Mouse (Mus musculus): ENCODE data around the gene Tulp2. TPM values are rescaled to one million over a fixed set of nuclear protein-coding genes. Genes with fewer than 3 reads are reported as not detected.

Tulp2 gene
- polyA plus RNA-seq, 1 experiment from 2014 or later = 0.15 TPM

Small RNA genes within 50 kb of the gene (microRNA-seq; reads per million reads assigned to microRNA genes)
- gene Gm22133 = 0.76 reads per million

Other genes starting within 250 kb of the Tulp2 start
- 0.81 and 0.97 TPM in 2 replicates for gene Cd37, start 242.8 kb upstream of the Tulp2 start, polyA plus RNA-seq (2014; fragmentation: Nextera tagmentation; extraction: Ambion mirVana)
- not detected in 2 replicates for gene Slc6a16, start 240.8 kb upstream of the Tulp2 start, polyA plus RNA-seq (2014; fragmentation: Nextera tagmentation; extraction: Ambion mirVana)
- gene Slc6a21, start 204.4 kb upstream of the Tulp2 start, polyA plus RNA-seq (2014; fragmentation: Nextera tagmentation; extraction: Ambion mirVana) = not detected in 2 replicates
- gene Trpm4, start 148.1 kb upstream of the Tulp2 start, polyA plus RNA-seq (2014; fragmentation: Nextera tagmentation; extraction: Ambion mirVana) = 4.4 and 6.1 TPM in 2 replicates
- gene Hrc, start 146.6 kb upstream of the Tulp2 start, polyA plus RNA-seq (2014; fragmentation: Nextera tagmentation; extraction: Ambion mirVana) = 0.11 and 0.19 TPM in 2 replicates
- gene Ppfia3, start 114.9 kb upstream of the Tulp2 start, polyA plus RNA-seq (2014; fragmentation: Nextera tagmentation; extraction: Ambion mirVana) = 7.7 and 8.1 TPM in 2 replicates
- 0.75 and 1.2 TPM in 2 replicates for gene Lin7b, start 111.3 kb upstream of the Tulp2 start, polyA plus RNA-seq (2014; fragmentation: Nextera tagmentation; extraction: Ambion mirVana)
- gene Snrnp70, start 86.1 kb upstream of the Tulp2 start, polyA plus RNA-seq (2014; fragmentation: Nextera tagmentation; extraction: Ambion mirVana) = 62.0 and 70.9 TPM in 2 replicates
- not detected in 2 replicates for gene Kcna7, start 76.2 kb upstream of the Tulp2 start, polyA plus RNA-seq (2014; fragmentation: Nextera tagmentation; extraction: Ambion mirVana)
- gene Ntf5, start 68.2 kb upstream of the Tulp2 start, polyA plus RNA-seq (2014; fragmentation: Nextera tagmentation; extraction: Ambion mirVana) = 0.23 and 0.44 TPM in 2 replicates
- not detected in 2 replicates for gene Lhb, start 61.1 kb upstream of the Tulp2 start, polyA plus RNA-seq (2014; fragmentation: Nextera tagmentation; extraction: Ambion mirVana)
- 26.5 and 26.8 TPM in 2 replicates for gene Gys1, start 47.0 kb upstream of the Tulp2 start, polyA plus RNA-seq (2014; fragmentation: Nextera tagmentation; extraction: Ambion mirVana)
- gene Ruvbl2, start 43.8 kb upstream of the Tulp2 start, polyA plus RNA-seq (2014; fragmentation: Nextera tagmentation; extraction: Ambion mirVana) = 168 and 171 TPM in 2 replicates
- 5,242 and 5,528 TPM in 2 replicates for gene Ftl1, start 22.0 kb upstream of the Tulp2 start, polyA plus RNA-seq (2014; fragmentation: Nextera tagmentation; extraction: Ambion mirVana)
- gene Bax, start 15.0 kb upstream of the Tulp2 start, polyA plus RNA-seq (2014; fragmentation: Nextera tagmentation; extraction: Ambion mirVana) = 169 and 201 TPM in 2 replicates
- not detected in 2 replicates for gene Gm45808, start 4.9 kb downstream of the Tulp2 start, polyA plus RNA-seq (2014; fragmentation: Nextera tagmentation; extraction: Ambion mirVana)
- gene Dhdh, start 6.9 kb downstream of the Tulp2 start, polyA plus RNA-seq (2014; fragmentation: Nextera tagmentation; extraction: Ambion mirVana) = 3.2 and 3.9 TPM in 2 replicates
- gene Nucb1, start 28.5 kb downstream of the Tulp2 start, polyA plus RNA-seq (2014; fragmentation: Nextera tagmentation; extraction: Ambion mirVana) = 83.7 and 84.8 TPM in 2 replicates
- gene Ppp1r15a, start 44.4 kb downstream of the Tulp2 start, polyA plus RNA-seq (2014; fragmentation: Nextera tagmentation; extraction: Ambion mirVana) = 16.3 and 17.1 TPM in 2 replicates
- gene Plekha4, start 44.5 kb downstream of the Tulp2 start, polyA plus RNA-seq (2014; fragmentation: Nextera tagmentation; extraction: Ambion mirVana) = 0.08 and 0.26 TPM in 2 replicates
- gene Hsd17b14, start 73.0 kb downstream of the Tulp2 start, polyA plus RNA-seq (2014; fragmentation: Nextera tagmentation; extraction: Ambion mirVana) = 0.10 and 0.12 TPM in 2 replicates
- 22.5 and 24.7 TPM in 2 replicates for gene Bcat2, start 88.3 kb downstream of the Tulp2 start, polyA plus RNA-seq (2014; fragmentation: Nextera tagmentation; extraction: Ambion mirVana)
- not detected in 2 replicates for gene Fgf21, start 133.6 kb downstream of the Tulp2 start, polyA plus RNA-seq (2014; fragmentation: Nextera tagmentation; extraction: Ambion mirVana)
- not detected in 2 replicates for gene Fut1, start 135.4 kb downstream of the Tulp2 start, polyA plus RNA-seq (2014; fragmentation: Nextera tagmentation; extraction: Ambion mirVana)
- 0.10 and 0.29 TPM in 2 replicates for gene Izumo1, start 139.9 kb downstream of the Tulp2 start, polyA plus RNA-seq (2014; fragmentation: Nextera tagmentation; extraction: Ambion mirVana)
- 4.0 and 4.7 TPM in 2 replicates for gene Rasip1, start 145.6 kb downstream of the Tulp2 start, polyA plus RNA-seq (2014; fragmentation: Nextera tagmentation; extraction: Ambion mirVana)
- 1.8 and 2.1 TPM in 2 replicates for gene Mamstr, start 158.1 kb downstream of the Tulp2 start, polyA plus RNA-seq (2014; fragmentation: Nextera tagmentation; extraction: Ambion mirVana)
- not detected in 2 replicates for gene Fut2, start 184.5 kb downstream of the Tulp2 start, polyA plus RNA-seq (2014; fragmentation: Nextera tagmentation; extraction: Ambion mirVana)
- gene Ntn5, start 202.1 kb downstream of the Tulp2 start, polyA plus RNA-seq (2014; fragmentation: Nextera tagmentation; extraction: Ambion mirVana) = 0.21 TPM in 1 of 2 replicates, not detected in the other
- gene Sec1, start 212.5 kb downstream of the Tulp2 start, polyA plus RNA-seq (2014; fragmentation: Nextera tagmentation; extraction: Ambion mirVana) = 0.19 and 0.36 TPM in 2 replicates
- gene Car11, start 218.0 kb downstream of the Tulp2 start, polyA plus RNA-seq (2014; fragmentation: Nextera tagmentation; extraction: Ambion mirVana) = 3.3 and 6.3 TPM in 2 replicates
- 2.2 and 3.5 TPM in 2 replicates for gene Dbp, start 223.2 kb downstream of the Tulp2 start, polyA plus RNA-seq (2014; fragmentation: Nextera tagmentation; extraction: Ambion mirVana)
- gene Rpl18, start 233.6 kb downstream of the Tulp2 start, polyA plus RNA-seq (2014; fragmentation: Nextera tagmentation; extraction: Ambion mirVana) = 878 and 933 TPM in 2 replicates
- gene Sphk2, start 236.1 kb downstream of the Tulp2 start, polyA plus RNA-seq (2014; fragmentation: Nextera tagmentation; extraction: Ambion mirVana) = 11.8 and 14.9 TPM in 2 replicates
- gene Fam83e, start 239.3 kb downstream of the Tulp2 start, polyA plus RNA-seq (2014; fragmentation: Nextera tagmentation; extraction: Ambion mirVana) = 0.57 and 1.4 TPM in 2 replicates
- not detected in 2 replicates for gene Spaca4, start 243.9 kb downstream of the Tulp2 start, polyA plus RNA-seq (2014; fragmentation: Nextera tagmentation; extraction: Ambion mirVana)